Mouse (Mus musculus) forebrain, postnatal 0 days (tissue): Measurements from ENCODE around the gene 2700049A03Rik. TPM values are rescaled to one million over a fixed set of nuclear protein-coding genes. Genes with fewer than 3 reads are reported as not detected.

Source experiments
- ATAC-seq: fragments of 200-750 bp; cut with Nextera tagmentation; 2 replicates; pipeline ENCODE4 v1.8.0; 2017; ENCODE audit warnings: mild to moderate bottlenecking, moderate library complexity
- DNase-seq: peaks from one replicate; pipeline ENCODE4 v3.0.0-alpha.2; 2015
- H3K27ac ChIP-seq: fragments of 300-500 bp; sonication (generic); 2 replicates; pipeline ENCODE4 v1.5.1; 2014; ENCODE audit warnings: low read depth, mild to moderate bottlenecking, antibody characterized with exemption, low read length, moderate library complexity, mixed read lengths
- H3K27me3 ChIP-seq: fragments of 300-500 bp; sonication (generic); 2 replicates; pipeline ENCODE4 v1.6.1; 2014; ENCODE audit warnings: mild to moderate bottlenecking, low read length, mixed read lengths; ENCODE audit not compliant: insufficient read depth
- H3K36me3 ChIP-seq: fragments of 300-500 bp; sonication (generic); 2 replicates; pipeline ENCODE4 v1.6.1; 2014; ENCODE audit warnings: mild to moderate bottlenecking, moderate library complexity; ENCODE audit not compliant: insufficient read depth
- H3K4me1 ChIP-seq: fragments of 300-500 bp; sonication (generic); 2 replicates; pipeline ENCODE4 v1.6.1; 2014; ENCODE audit warnings: antibody characterized with exemption; ENCODE audit not compliant: insufficient read depth
- H3K4me2 ChIP-seq: fragments of 300-500 bp; sonication (generic); 2 replicates; pipeline ENCODE4 v1.6.1; 2014; ENCODE audit warnings: low read depth, mild to moderate bottlenecking, moderate library complexity
- H3K4me3 ChIP-seq: fragments of 300-500 bp; sonication (generic); 2 replicates; pipeline ENCODE4 v1.5.1; 2014; ENCODE audit warnings: low read depth, low read length, mixed read lengths
- H3K9ac ChIP-seq: fragments of 300-500 bp; sonication (generic); 2 replicates; pipeline ENCODE4 v1.6.1; 2014; ENCODE audit warnings: mild to moderate bottlenecking
- H3K9me3 ChIP-seq: fragments of 300-500 bp; sonication (generic); 2 replicates; pipeline ENCODE4 v1.6.1; 2016; ENCODE audit warnings: low read length
- CTCF ChIP-seq: sonication (generic); IDR thresholded peaks from 2 replicates; pipeline ENCODE4 v1.5.1; 2016; ENCODE audit warnings: antibody characterized with exemption, control low read depth, low read depth
- WGBS: fragments of 180-500 bp; shearing (Covaris S2); extraction: QIAGEN DNeasy Blood & Tissue Kit; methylation state at CpG from one replicate; pipeline ENCODE4 v1.1.7; 2014; 5-methylcytosine and 5-hydroxymethylcytosine counted together
- polyA plus RNA-seq: library from polyadenylated mRNA; unstranded; fragments of >200 nt; fragmentation: Nextera tagmentation; extraction: Ambion mirVana; gene quantifications from 2 replicates; pipeline ENCODE4 v1.2.1, GENCODE M21; 2015
- total RNA-seq: library from RNA; depleted of rRNA; stranded (reverse); fragments of >200 nt; gene quantifications from 2 replicates; pipeline ENCODE4 v1.2.3, GENCODE M21; 2014

The 2700049A03Rik gene
- total and polyA plus RNA-seq, 2 experiments from 2014 or later, result 6.4 to 9.6 TPM

- H3K9ac ChIP-seq, result no peak overlapping the region
- H3K4me2 ChIP-seq, result no peak overlapping the region
- H3K4me1 ChIP-seq, result no peaks in the 10 kb centered on the region
- peaks cover 2% of the 10 kb centered on the region; the same call in 1 of the 2 replicates for H3K36me3 ChIP-seq
- peaks cover 3% of the 10 kb centered on the region for H3K9me3 ChIP-seq
- TF ChIP-seq CTCF, result no peak
- ATAC-seq, result no peak
- no peaks in the 10 kb centered on the region for H3K27me3 ChIP-seq
- 78% methylated on average over 4 of the region's 4 CpGs for WGBS
- no peak for DNase-seq
- H3K27ac ChIP-seq, result no peak overlapping the region
- no peak overlapping the region for H3K4me3 ChIP-seq
Measured at GRCm38 (mm10) chr12:71237074-71237473, 100.4 kb downstream of the 2700049A03Rik start.

GRCm38 (mm10) chr12:71242791-71243190, 106.1 kb downstream of the 2700049A03Rik start:
- DNase-seq (no peak), ATAC-seq (no peak)
- H3K9me3 ChIP-seq, result peaks cover 13% of the 10 kb centered on the region
- no peak overlapping the region for H3K27ac ChIP-seq
- H3K4me2 ChIP-seq, result no peak overlapping the region
- no peak for TF ChIP-seq CTCF
- H3K9ac ChIP-seq, result no peak overlapping the region
- peaks cover 22% of the 10 kb centered on the region for H3K36me3 ChIP-seq
- no peak overlapping the region for H3K4me3 ChIP-seq
- WGBS, result 85% methylated on average over 9 of the region's 9 CpGs
- H3K4me1 ChIP-seq, result no peaks in the 10 kb centered on the region
- no peaks in the 10 kb centered on the region for H3K27me3 ChIP-seq

- Histone ChIP-seq H3K9ac (no peak overlapping the region), H3K27me3 (no peaks in the 10 kb centered on the region), H3K4me1 (0 out of 2 replicates have a peak, but pooled peaks cover 6% of the 10 kb centered on the region), H3K4me2 (no peak overlapping the region), H3K36me3 (peaks cover 22% of the 10 kb centered on the region), H3K27ac (no peak overlapping the region), H3K4me3 (no peak overlapping the region), H3K9me3 (peaks cover 13% of the 10 kb centered on the region)
- ATAC-seq (no peak), DNase-seq (no peak)
- TF ChIP-seq CTCF, result no peak
- WGBS, result 76% methylated on average over 11 of the region's 11 CpGs
Measured at GRCm38 (mm10) chr12:71244766-71245390, 108.2 kb downstream of the 2700049A03Rik start.

- peaks cover 19% of the 10 kb centered on the region for H3K36me3 ChIP-seq
- H3K27ac ChIP-seq, result no peak overlapping the region
- no peak overlapping the region for H3K9ac ChIP-seq
- ATAC-seq (no peak), DNase-seq (no peak)
- no peak overlapping the region for H3K4me2 ChIP-seq
- H3K27me3 ChIP-seq, result no peaks in the 10 kb centered on the region
- TF ChIP-seq CTCF, result no peak
- 0 out of 2 replicates have a peak, but pooled peaks cover 6% of the 10 kb centered on the region for H3K4me1 ChIP-seq
- H3K4me3 ChIP-seq, result no peak overlapping the region
- WGBS, result 85% methylated on average over 8 of the region's 8 CpGs
- peaks cover 8% of the 10 kb centered on the region for H3K9me3 ChIP-seq
Measured at GRCm38 (mm10) chr12:71247191-71247590, 110.5 kb downstream of the 2700049A03Rik start.

GRCm38 (mm10) chr12:71249348-71249747, 112.7 kb downstream of the 2700049A03Rik start:
- DNase-seq (peak; percentile 54), ATAC-seq (peak; percentile 81)
- Histone ChIP-seq H3K27ac (no peak overlapping the region; the same call in 1 of the 2 replicates), H3K4me1 (0 out of 2 replicates have a peak, but pooled peaks cover 6% of the 10 kb centered on the region), H3K9ac (peak overlapping the region; percentile 28; the same call in 1 of the 2 replicates), H3K4me2 (peak overlapping the region; percentile 11), H3K27me3 (no peaks in the 10 kb centered on the region), H3K4me3 (no peak overlapping the region), H3K9me3 (no peaks in the 10 kb centered on the region), H3K36me3 (0 out of 2 replicates have a peak, but pooled peaks cover 1% of the 10 kb centered on the region)
- WGBS, result 19% methylated on average over 9 of the region's 9 CpGs
- TF ChIP-seq CTCF, result no peak

GRCm38 (mm10) chr12:71252509-71253167, 116.0 kb downstream of the 2700049A03Rik start:
- Histone ChIP-seq H3K9ac (no peak overlapping the region), H3K4me2 (no peak overlapping the region), H3K9me3 (no peaks in the 10 kb centered on the region), H3K36me3 (no peaks in the 10 kb centered on the region), H3K27ac (no peak overlapping the region), H3K4me1 (0 out of 2 replicates have a peak, but pooled peaks cover 6% of the 10 kb centered on the region), H3K27me3 (no peaks in the 10 kb centered on the region), H3K4me3 (no peak overlapping the region)
- WGBS, result 28% methylated on average over 11 of the region's 11 CpGs
- DNase-seq, result no peak
- 0 out of 2 replicates have a peak, but pooled peaks have one; percentile 10 for ATAC-seq
- TF ChIP-seq CTCF, result no peak

GRCm38 (mm10) chr12:71254779-71255178, 118.1 kb downstream of the 2700049A03Rik start:
- Histone ChIP-seq H3K36me3 (no peaks in the 10 kb centered on the region), H3K4me1 (no peaks in the 10 kb centered on the region), H3K27me3 (no peaks in the 10 kb centered on the region), H3K27ac (no peak overlapping the region), H3K9ac (no peak overlapping the region), H3K9me3 (no peaks in the 10 kb centered on the region), H3K4me2 (no peak overlapping the region), H3K4me3 (no peak overlapping the region)
- TF ChIP-seq CTCF, result no peak
- 88% methylated on average over 7 of the region's 7 CpGs for whole genome bisulfite sequencing
- ATAC-seq (no peak), DNase-seq (no peak)
